Mouse (Mus musculus): ENCODE results near the gene Pias3.
A peak's percentile ranks its signal among the peaks of the same experiment; 100 is the strongest.
"Not testable (repeated sequence)": the region's sequence is repeated elsewhere in the genome, so short reads cannot be mapped to it uniquely, and the experiment has no call there.

Pias3 gene

GRCm38 (mm10) chr3:96728634-96729402, 32.6 kb downstream of the Pias3 start:
- DNase-seq (ENCODE audit: low read depth, low spot score) = no peak

- no peak for DNase-seq (ENCODE audit: low read depth, low spot score)
Observed at GRCm38 (mm10) chr3:96729403-96729784, 33.2 kb downstream of the Pias3 start.

GRCm38 (mm10) chr3:96730785-96731184, 34.6 kb downstream of the Pias3 start:
- no peak for DNase-seq (ENCODE audit: low read depth, low spot score)

GRCm38 (mm10) chr3:96733984-96734383, 37.8 kb downstream of the Pias3 start:
- no peak for DNase-seq (ENCODE audit: low read depth, low spot score)

GRCm38 (mm10) chr3:96735200-96735599, 39.0 kb downstream of the Pias3 start:
- DNase-seq (ENCODE audit: low read depth, low spot score) = no peak

GRCm38 (mm10) chr3:96737013-96737740, 41.0 kb downstream of the Pias3 start:
- no peak for DNase-seq (ENCODE audit: low read depth, low spot score)

- peak; percentile 71 for DNase-seq (ENCODE audit: low read depth, low spot score)
Observed at GRCm38 (mm10) chr3:96737995-96738394, 41.8 kb downstream of the Pias3 start.

GRCm38 (mm10) chr3:96740279-96740678, 44.1 kb downstream of the Pias3 start:
- DNase-seq (ENCODE audit: low read depth, low spot score) = not testable (repeated sequence)

- no peak for DNase-seq (ENCODE audit: low read depth, low spot score)
Observed at GRCm38 (mm10) chr3:96744348-96744747, 48.2 kb downstream of the Pias3 start.

GRCm38 (mm10) chr3:96746829-96747228, 50.6 kb downstream of the Pias3 start:
- DNase-seq (ENCODE audit: low read depth, low spot score) = no peak

Measured in skeletal muscle tissue, adult 2 months (tissue).